ENCODE assay signal across 26 mouse cellular contexts in genomic region chr15:7063521-7064240, GRCm38 (mm10). TPM values are rescaled to one million over a fixed set of nuclear protein-coding genes. Genes with fewer than 3 reads are reported as not detected.
DNase-seq lines count a peak whose midpoint lies in the region; ATAC-seq lines count a peak whose summit lies in the region.
"Had no signal": no experiment of that assay in that cellular context is flagged by ENCODE, and none has a peak within 500 bp of the region (broad histone marks: within the 10 kb centered on the region; RNA-seq: fewer than 3 reads in every experiment).

No protein-coding gene starts in this region.

- no peak overlapping the region for H3K4me3 ChIP-seq in hindbrain, embryonic 13.5 days
- no peak overlapping the region for H3K4me3 ChIP-seq in hindbrain, embryonic 11.5 days (ENCODE audit: low read depth, low read length)
- H3K4me3 ChIP-seq in kidney, embryonic 16.5 days (ENCODE audit: low read length), result no peak overlapping the region
- H3K4me3 ChIP-seq: embryonic facial prominence, embryonic 10.5 days; embryonic facial prominence, embryonic 15.5 days; heart, embryonic 12.5 days; neural tube, embryonic 15.5 days had no signal

- no peak overlapping the region for H3K4me2 ChIP-seq in hindbrain, embryonic 13.5 days
- no peak overlapping the region for H3K4me2 ChIP-seq in hindbrain, embryonic 11.5 days (replicated peaks; ENCODE audit: low read depth, low read length)
- H3K4me2 ChIP-seq in kidney, embryonic 16.5 days (replicated peaks; ENCODE audit: low read depth, low read length), result no peak overlapping the region
- H3K4me2 ChIP-seq: embryonic facial prominence, embryonic 15.5 days; heart, embryonic 12.5 days; neural tube, embryonic 15.5 days had no signal

- no peaks in the 10 kb centered on the region for H3K9me3 ChIP-seq in hindbrain, embryonic 13.5 days
- no peaks in the 10 kb centered on the region for H3K9me3 ChIP-seq in hindbrain, embryonic 11.5 days (ENCODE audit: control insufficient read depth, low read length)
- H3K9me3 ChIP-seq in kidney, embryonic 16.5 days (ENCODE audit: low read length), result no peaks in the 10 kb centered on the region
- H3K9me3 ChIP-seq: embryonic facial prominence, embryonic 10.5 days; embryonic facial prominence, embryonic 15.5 days; heart, embryonic 12.5 days; neural tube, embryonic 15.5 days had no signal

- 74% methylated on average over 9 of the region's 9 CpGs for WGBS in hindbrain, embryonic 13.5 days
- 73% methylated on average over 9 of the region's 9 CpGs for WGBS in hindbrain, embryonic 11.5 days
- 59% methylated on average over 9 of the region's 9 CpGs for WGBS in kidney, embryonic 16.5 days

- H3K36me3 ChIP-seq in hindbrain, embryonic 13.5 days, result no peaks in the 10 kb centered on the region
- no peaks in the 10 kb centered on the region for H3K36me3 ChIP-seq in hindbrain, embryonic 11.5 days (ENCODE audit: control insufficient read depth, insufficient read depth, low read length)
- H3K36me3 ChIP-seq in kidney, embryonic 16.5 days (ENCODE audit: insufficient read depth, low read length), result no peaks in the 10 kb centered on the region
- H3K36me3 ChIP-seq: embryonic facial prominence, embryonic 10.5 days; embryonic facial prominence, embryonic 15.5 days; heart, embryonic 12.5 days; neural tube, embryonic 15.5 days had no signal

- no peak overlapping the region for H3K9ac ChIP-seq in hindbrain, embryonic 13.5 days
- no peak overlapping the region for H3K9ac ChIP-seq in hindbrain, embryonic 11.5 days (ENCODE audit: low read depth, low read length)
- H3K9ac ChIP-seq in kidney, embryonic 16.5 days (replicated peaks; ENCODE audit: low read length), result no peak overlapping the region
- H3K9ac ChIP-seq: embryonic facial prominence, embryonic 15.5 days; heart, embryonic 12.5 days; liver, embryonic 14.5 days; neural tube, embryonic 15.5 days had no signal

- H3K27me3 ChIP-seq in hindbrain, embryonic 13.5 days, result no peaks in the 10 kb centered on the region
- no peaks in the 10 kb centered on the region for H3K27me3 ChIP-seq in hindbrain, embryonic 11.5 days (ENCODE audit: control insufficient read depth, insufficient read depth, low read length)
- H3K27me3 ChIP-seq in kidney, embryonic 16.5 days (ENCODE audit: insufficient read depth, low read length), result no peaks in the 10 kb centered on the region
- H3K27me3 ChIP-seq: CH12.LX; embryonic facial prominence, embryonic 15.5 days; heart, embryonic 12.5 days; neural tube, embryonic 15.5 days; Patski had no signal

- peaks cover 18% of the 10 kb centered on the region for H3K4me1 ChIP-seq in hindbrain, embryonic 13.5 days (replicated peaks)
- H3K4me1 ChIP-seq in hindbrain, embryonic 11.5 days (replicated peaks; ENCODE audit: control insufficient read depth, insufficient read depth, low read length), result no peaks in the 10 kb centered on the region
- H3K4me1 ChIP-seq in kidney, embryonic 16.5 days (ENCODE audit: insufficient read depth, low read length), result 0 out of 2 replicates have a peak, but pooled peaks cover 5% of the 10 kb centered on the region
- H3K4me1 ChIP-seq: heart, embryonic 12.5 days had no signal

- no peak for DNase-seq in hindbrain, embryonic 11.5 days (ENCODE audit: low spot score)
- peak; percentile 32 for DNase-seq in kidney, postnatal 14 days
- DNase-seq in fat pad, adult 2 months (ENCODE audit: extremely low read depth, low read depth, low spot score), result peak; percentile 30
- no peak for DNase-seq in left cerebral cortex, postnatal 36 days (ENCODE audit: low spot score in 2 of 2)
- DNase-seq: adrenal gland, postnatal 10 days; B cell, adult 2 months; cerebellum, adult 11 months; cerebellum, adult 9-11 months; gastrocnemius, postnatal 14 days; liver; lung, adult 2 months; lung, postnatal 10 days; midbrain, embryonic 14.5 days; retina, postnatal 1 day; right cerebral cortex, postnatal 14 days had no signal

- intact Hi-C loops in left cerebral cortex, postnatal 36 days (cut with DNase I), result no loop called here

- no peak for ATAC-seq in hindbrain, embryonic 13.5 days (ENCODE audit: low FRiP score)
- no peak for ATAC-seq in hindbrain, embryonic 11.5 days (ENCODE audit: low FRiP score)
- no peak for ATAC-seq in kidney, embryonic 16.5 days (ENCODE audit: low FRiP score, low TSS enrichment)
- ATAC-seq: hindbrain, embryonic 16.5 days; Patski had no signal

- peak overlapping the region; percentile 23; the same call in 1 of the 2 replicates for H3K27ac ChIP-seq in hindbrain, embryonic 13.5 days
- no peak overlapping the region for H3K27ac ChIP-seq in hindbrain, embryonic 11.5 days (ENCODE audit: low read depth, low read length)
- no peak overlapping the region for H3K27ac ChIP-seq in kidney, embryonic 16.5 days (ENCODE audit: low read length)
- H3K27ac ChIP-seq: embryonic facial prominence, embryonic 10.5 days; embryonic facial prominence, embryonic 15.5 days; liver, embryonic 14.5 days; macrophage; neural tube, embryonic 15.5 days had no signal

RNA-seq across cellular contexts. Expression of gene Lifr, which starts 26.7 kb away (rescaled TPM):
- 17.2 and 19.1 TPM in 2 replicates for polyA plus RNA-seq in hindbrain, embryonic 13.5 days (2015; fragmentation: Nextera tagmentation; extraction: Ambion mirVana)
- polyA plus RNA-seq in hindbrain, embryonic 11.5 days (2014; fragmentation: Nextera tagmentation; extraction: Ambion mirVana), result 20.1 and 24.9 TPM in 2 replicates
- polyA plus RNA-seq in kidney, embryonic 16.5 days (2015; fragmentation: Nextera tagmentation; extraction: Ambion mirVana), result 23.7 and 24.8 TPM in 2 replicates
- total RNA-seq in left cerebral cortex, postnatal 36 days (2021), result 10 to 100 TPM; 47.1 to 49.9 TPM

Comparison
In these comparisons a context has a peak if more than half of its experiments do, and no peak if none do; other contexts are left out.
1. DNase-seq: peak in kidney, postnatal 14 days (single experiment) and fat pad, adult 2 months (single experiment); none in hindbrain, embryonic 11.5 days (single experiment) and left cerebral cortex, postnatal 36 days (0 of 2).